Mouse (Mus musculus) heart, postnatal 0 days (tissue): Measurements from ENCODE around the gene Maml2.

ENCODE experiments used
- CTCF ChIP-seq: IDR thresholded peaks from 2 replicates; pipeline ENCODE4 v1.5.1; 2016; ENCODE audit warnings: antibody characterized with exemption, control low read depth, low read depth
- EP300 ChIP-seq: IDR thresholded peaks from 2 replicates; pipeline ENCODE4 v1.6.1; 2016; ENCODE audit warnings: antibody characterized with exemption, low read depth

GRCm38 (mm10) chr9:13625215-13625614 lies 327.5 kb downstream of the Maml2 start:
- TF ChIP-seq CTCF: no peak
- TF ChIP-seq EP300: no peak
